Mouse (Mus musculus) heart, postnatal 14 days (tissue): Measurements from ENCODE around the gene Lamc2. TPM values are rescaled to one million over a fixed set of nuclear protein-coding genes. Genes with fewer than 3 reads are reported as not detected.
A peak's percentile ranks its signal among the peaks of the same experiment; 100 is the strongest.

Experiments
- DNase-seq, 2 experiments: peaks; one replicate each; pipeline ENCODE4 v3.0.0; 2021 to 2022
- intact Hi-C: fragments of 180-260 bp; cut with DNase I; formaldehyde crosslinking; loops from one replicate; pipeline ENCODE4 v1.15.1; 2025
- total RNA-seq, 2 experiments: library from RNA; stranded (reverse); gene quantifications; 2 replicates each; pipeline ENCODE4 v1.2.3; 2021

The Lamc2 gene
- total RNA-seq, 2 experiments from 2014 or later, result 6.9 to 10.7 TPM

DNA sequence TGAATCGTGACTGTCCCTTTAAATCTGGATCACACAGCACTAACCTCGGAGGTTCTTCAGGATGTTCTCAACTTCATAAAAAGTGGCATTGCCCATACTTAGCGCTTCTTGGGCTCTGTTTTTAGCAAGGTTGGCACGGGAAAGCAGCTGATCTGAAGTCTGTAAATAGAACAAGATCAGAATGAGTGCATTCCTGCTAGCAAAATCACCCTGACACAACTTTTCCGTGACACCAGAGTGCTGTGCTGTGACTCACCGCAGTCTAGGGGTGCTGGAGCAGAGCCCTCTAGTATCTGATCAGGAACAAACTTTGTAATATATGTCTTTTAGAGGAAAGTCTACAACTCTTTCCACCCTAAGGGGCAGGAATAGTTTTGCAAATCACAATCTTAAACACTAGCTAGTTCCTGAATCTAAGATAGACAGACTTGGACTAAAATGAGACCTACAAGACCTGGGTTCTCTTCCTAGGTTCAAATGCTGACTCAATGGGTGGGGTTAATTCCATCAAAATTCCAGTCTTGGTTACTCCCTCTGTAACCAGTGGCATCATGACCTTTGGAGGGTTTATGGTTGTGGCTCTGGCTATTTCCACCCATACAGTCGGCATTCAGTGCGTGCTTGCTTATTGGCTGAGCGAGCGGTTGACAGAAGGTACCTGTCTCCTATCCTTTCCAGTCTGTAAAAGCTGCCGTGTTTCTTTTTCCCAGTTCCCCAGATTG, 56.1 kb downstream of the Lamc2 start:
- intact Hi-C loops, result no loop called here

DNA sequence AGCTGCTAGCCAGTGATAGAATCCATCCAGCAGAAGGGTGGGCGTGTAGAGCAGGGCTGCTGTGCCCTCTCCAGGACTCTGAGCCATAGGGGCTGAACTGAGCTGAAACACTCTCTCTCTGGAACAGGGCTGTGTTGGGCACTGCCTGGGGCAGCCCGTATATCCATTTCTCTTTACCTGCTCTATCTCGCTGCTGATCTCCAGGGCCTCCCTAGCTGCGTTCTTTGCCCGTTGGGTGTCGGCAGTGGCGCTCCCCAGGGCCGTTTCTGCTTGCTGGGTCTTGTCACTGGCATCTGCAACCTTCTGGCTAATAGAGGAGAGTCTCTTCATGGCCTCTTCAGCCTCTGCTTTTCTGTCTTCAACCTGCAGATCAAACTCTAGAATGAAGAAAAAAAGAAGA, 57.5 kb downstream of the Lamc2 start:
- no peak for DNase-seq
- intact Hi-C loops, result no loop called here

More for the DNA sequence above, 56.1 kb downstream of the Lamc2 start:
- DNase-seq, result peak in 1 of 2 experiments; percentile 42

DNA sequence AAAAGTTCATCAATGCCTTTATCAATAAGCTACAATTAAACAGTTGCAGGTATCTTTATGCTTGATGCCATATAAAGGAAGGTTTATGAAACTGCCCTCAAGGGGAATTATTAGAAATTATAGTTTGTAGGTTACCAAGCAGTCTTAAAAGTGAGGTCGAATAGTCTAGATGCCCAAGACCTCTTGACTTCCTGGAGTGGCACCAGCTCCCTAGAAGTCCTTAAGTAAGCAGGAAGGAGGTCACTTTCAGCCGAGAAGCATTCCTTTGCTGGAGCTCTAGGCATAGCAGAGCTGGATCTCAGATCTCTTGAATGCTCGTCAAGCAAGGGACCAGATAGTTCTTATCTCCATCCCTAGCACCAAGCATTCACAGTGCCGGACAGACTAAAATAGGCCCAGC, 58.6 kb downstream of the Lamc2 start:
- no peak for DNase-seq
- intact Hi-C loops, result no loop called here

DNA sequence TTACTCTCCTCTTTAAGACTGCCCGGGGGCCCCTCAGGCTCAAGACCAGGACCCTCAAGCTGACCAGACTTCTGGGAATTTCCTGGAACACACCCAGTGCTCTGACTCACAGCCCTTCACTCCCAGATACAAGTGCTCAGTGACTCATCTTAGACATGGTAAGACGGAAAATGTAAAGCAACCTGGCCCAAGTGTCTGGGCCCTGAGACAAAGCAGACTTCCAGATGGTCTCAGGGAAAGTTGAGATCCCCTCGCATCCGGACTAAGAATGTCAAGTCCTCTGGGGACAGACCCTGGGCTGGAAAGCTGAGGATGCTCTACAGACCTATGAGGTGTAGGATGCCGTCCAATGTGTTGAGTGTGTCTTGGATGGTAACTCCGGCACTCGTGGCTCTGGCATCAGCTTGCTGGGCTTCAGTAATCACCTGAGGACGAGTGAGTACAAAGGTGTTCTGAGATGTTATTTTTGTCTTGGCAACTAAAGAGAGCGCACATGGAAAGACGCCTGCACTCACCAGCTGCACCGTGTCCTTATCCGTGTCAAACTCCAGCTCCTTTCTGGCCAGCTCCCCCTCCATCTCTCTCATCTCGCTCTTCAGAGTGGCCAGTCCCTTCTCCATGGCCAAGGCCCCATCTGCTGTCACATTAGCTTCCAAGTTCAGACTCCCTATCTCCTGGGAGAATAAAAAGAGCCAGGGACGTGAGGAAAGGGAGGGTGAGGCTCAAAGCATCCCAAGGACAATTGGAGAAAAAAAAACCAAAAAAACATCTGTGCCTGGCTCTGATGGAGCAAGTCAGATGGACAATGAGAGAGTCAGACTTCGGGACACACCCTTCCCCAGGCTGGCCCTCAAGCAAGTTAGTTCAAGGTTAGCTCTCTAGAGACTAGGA, 59.5 kb downstream of the Lamc2 start:
- intact Hi-C loops, result no loop called here
- DNase-seq, result peak; percentile 71 to 75

DNA sequence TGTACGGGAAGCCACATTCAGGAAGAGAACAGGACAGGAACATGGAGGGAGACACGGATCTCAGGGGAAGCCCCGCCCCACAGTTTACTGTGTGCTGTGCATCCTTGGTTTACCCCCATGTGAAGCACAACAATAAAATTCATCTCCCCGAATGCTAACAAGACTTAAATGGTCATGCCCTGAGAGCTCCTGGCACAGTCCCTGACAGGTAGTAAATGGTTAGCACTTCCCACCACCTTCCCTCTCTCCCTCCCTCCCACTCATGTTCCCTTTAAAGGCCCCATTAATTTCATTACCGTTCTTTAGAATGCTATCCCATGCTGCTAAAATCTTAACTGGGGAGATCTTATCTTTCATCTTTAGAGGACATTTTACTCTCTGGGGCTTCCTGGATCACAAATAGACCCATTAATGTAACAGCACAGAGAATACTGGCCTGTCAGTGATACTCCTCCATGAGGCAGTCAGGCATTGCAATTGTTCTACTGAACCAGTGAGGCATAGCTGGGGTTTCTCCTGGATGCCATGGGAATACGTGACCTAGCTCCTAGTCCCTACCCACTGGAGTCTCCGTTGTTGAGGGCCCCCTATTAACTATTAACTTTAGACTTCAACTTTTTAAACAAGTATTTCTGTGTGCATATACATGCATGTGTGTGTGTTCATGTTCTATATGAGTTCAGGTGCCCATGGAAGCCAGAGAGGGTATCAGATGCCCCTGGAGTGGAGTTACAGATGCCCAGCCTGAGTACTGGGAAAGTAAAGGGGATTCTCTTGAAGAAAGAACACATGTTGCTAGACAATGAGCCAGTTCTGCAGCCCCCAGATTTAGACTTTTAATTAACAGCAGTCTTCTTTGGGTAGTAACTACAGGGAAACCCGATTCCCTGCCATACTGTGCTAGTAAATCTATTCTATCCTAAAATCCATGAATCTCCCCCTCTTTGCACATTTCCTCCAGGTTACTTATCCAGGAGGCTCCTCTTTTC, 60.7 kb downstream of the Lamc2 start:
- intact Hi-C loops, result no loop called here
- no peak for DNase-seq

DNA sequence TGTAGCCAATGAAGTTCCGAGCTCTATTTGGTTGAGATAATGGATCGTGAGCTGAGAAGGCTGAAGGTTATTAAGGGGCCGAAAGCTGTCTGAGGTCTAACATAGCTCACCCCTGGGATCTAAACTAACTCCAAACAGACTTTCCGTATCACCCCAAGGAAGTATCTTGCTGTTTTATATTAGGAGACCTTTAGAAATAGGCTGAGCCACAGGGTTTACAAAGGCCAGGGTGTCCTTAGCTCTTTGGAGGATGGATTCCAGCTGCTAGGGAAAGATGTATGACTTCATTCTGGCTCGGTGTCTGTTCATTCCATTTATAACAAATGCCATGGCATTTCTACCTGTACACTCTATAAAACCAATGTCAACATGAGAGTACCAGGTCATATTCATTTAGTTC, 61.7 kb downstream of the Lamc2 start:
- no peak for DNase-seq
- intact Hi-C loops, result no loop called here

DNA sequence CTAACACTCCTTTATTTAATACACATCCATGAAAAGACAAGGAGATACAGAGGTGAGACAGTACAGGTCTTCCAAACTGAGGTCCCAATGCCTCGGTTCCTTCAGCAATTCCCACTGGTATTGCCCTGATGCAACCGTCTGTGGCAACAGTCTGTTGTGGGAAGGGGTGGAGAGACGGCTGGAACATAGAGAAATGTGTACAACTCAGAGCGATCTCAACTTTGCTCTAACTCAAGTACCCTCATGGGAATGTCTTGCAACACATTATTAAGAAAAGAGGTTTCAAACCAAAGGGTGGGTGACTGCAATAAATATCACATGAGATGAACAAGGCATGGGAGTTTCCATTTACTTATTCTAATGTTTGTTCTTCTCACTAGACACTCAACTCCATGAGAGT, 63.5 kb downstream of the Lamc2 start:
- intact Hi-C loops, result no loop called here

DNA sequence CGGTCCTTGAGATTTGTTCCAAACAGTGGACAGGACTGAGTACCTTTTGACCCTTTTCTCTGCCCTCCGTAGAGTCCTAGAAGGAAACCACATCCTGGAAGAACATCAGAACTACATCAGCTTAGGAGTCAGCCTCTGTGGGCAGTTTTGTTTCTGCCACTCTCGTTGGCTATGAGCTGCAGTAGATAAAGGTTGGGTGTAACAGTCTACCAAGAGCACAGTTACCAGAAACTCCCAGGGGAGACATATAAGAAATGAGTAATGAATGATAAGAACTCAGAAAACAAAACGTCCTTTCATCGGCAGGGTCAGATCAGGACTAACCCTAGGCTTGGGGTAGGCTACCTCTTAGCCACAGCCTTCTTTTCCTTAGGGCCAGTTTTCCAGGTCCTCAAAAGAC, 64.9 kb downstream of the Lamc2 start:
- intact Hi-C loops, result no loop called here
- no peak for DNase-seq

More for the DNA sequence above, 63.5 kb downstream of the Lamc2 start:
- DNase-seq, result no peak

DNA sequence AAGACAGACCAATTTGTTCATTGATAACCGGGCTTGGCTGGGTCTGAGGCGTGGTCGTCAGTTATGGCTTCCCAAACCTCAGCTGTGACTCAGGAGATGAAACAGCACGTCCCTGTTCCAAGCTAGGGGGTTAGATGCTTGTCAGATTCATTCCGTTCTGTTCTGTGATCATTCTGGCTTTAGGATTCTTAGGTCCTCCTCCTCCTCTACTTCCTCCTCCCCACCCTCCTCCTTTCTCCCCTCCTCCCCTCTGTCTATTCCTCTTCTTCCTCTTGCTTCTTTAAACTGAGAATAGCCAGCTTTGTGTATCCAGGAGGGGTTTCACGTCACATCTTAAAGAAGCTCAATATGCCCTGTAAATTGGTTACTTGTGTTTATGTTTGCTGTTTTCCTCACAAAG, 65.7 kb downstream of the Lamc2 start:
- intact Hi-C loops, result no loop called here
- no peak for DNase-seq

DNA sequence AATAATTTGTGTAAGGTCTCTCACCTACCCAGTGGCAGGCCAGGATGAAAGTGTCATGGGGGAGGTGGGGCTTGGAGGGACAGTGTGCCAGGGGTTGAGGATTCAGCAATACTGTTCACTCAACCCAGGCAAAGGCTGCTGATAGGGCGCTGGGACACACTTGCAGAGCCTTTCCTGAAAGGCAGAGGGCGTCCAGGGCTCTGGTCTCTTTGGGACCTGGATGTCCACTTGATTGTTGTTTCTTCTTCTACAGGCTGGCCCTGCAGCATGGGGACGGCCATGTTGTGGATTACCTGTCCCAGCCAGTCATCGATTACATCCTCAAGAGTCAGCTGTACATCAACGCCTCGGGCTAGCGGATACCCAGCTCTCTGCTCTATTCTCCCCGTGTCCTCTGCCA, 70.9 kb downstream of the Lamc2 start:
- intact Hi-C loops, result no loop called here
- no peak for DNase-seq

DNA sequence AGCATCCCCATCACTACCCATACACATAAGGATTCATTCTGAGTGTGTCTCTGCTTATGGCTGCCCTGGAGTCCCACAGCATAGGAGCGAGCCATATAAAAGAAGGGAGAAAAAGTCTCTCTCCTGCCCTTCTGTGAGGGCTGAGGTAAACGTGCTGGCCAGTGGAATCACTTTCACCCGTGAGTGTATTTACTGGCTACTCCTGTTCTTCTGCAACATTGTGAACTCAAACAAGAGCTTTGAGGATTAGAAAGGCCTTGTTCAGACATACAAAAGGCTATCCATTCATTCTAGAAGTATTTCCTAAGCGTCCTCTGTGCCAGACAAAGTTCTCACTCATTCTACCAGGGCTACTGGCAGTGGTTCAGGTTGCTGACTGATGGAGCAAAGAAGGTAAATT, 74.7 kb downstream of the Lamc2 start:
- intact Hi-C loops, result no loop called here
- DNase-seq, result no peak

DNA sequence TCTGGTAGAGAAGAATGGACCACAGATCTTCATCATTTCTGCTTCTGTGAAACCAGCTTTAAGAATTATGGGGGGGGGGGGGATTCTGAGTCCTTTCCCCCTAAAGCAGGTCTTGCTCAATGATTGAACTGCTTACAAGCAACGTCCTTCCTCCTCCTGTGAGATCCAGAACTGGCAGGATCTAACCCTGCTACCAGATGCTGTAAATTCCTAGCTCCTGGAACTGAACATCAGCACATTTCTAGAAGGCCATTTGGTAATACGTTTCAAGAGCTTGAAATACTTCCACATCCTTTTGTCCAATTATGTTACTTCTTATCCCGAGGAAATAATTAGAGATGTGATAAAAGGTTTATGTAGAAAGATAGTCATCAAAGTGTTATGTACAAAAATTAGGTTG, 76.4 kb downstream of the Lamc2 start:
- intact Hi-C loops, result no loop called here
- no peak for DNase-seq

DNA sequence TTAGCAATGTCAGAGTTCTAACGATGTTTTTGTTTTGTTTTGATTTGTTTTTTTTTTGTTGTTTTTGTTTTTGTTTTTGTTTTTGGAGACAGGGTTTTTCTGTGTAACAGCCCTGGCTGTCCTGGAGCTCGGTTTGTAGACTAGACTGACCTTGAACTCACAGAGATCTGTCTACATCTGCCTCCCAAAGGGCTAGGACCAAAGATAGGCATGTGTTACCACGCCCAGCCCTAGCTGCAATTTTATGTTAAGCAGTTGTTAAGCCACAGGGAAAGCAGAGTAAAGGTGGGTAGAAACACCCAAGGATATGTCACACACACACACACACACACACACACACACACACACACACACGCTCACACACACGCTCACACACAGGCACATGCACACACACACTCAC, 76.9 kb downstream of the Lamc2 start:
- DNase-seq, result no peak
- intact Hi-C loops, result no loop called here

DNA sequence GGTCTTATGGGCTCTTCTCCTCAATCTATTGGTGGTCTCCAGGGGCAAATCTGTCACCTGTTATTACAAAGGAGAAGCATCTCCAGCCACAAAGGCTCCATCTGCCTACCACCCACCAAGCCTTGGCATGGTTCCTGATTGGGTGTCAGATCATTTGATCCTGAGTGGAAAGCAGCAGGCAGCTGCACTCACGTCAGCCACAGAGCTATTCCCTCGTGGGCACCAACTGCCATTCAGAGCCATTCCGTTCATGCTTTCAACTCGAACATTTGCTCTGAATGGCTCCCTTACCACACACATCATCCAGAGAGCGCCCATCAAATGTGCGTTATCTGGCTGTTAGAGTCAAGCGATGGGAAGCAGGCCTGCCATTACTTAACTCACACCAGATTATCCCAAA, 78.4 kb downstream of the Lamc2 start:
- intact Hi-C loops, result no loop called here
- no peak for DNase-seq

DNA sequence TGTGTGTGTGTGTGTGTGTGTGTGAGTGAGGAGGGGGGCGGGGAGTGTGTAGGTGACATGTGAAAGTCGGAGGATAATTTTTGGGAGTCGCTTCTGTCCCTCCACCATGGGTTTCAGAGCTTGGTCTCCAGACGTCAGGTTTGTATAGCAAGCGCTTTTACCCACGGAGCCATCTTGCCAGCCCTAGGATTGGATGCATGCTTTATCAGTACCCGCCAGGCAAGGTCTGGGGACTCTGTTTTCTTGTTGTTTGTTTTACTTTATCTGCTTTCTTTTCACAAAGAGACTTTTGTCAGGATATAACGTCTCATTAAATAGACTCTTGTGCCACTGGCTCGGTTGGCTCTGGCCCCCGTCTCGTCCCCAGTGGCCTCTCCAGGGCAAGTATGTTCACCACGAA, 81.4 kb downstream of the Lamc2 start:
- intact Hi-C loops, result loop anchor here (5.0 kb wide), 1 partner anchor 227 kb away; the partner anchor contains the start of gene Lamc1

DNA sequence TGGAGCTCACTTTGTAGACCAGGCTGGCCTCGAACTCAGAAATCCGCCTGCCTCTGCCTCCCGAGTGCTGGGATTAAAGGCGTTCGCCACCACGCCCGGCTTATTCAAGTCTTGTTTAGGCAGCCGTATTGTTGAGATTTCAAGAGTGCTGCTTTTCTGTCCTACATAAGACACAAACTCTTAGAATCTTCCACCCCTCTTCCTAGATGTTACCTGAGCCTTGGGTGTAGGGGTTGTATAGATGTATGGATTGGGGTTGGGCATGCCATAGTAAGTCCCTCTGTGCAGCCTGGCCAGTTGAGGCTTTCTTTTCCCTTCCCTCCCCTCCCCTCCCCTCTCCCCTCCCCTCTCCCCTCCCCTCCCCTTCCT, 83.1 kb downstream of the Lamc2 start:
- intact Hi-C loops, result loop anchor here (5.0 kb wide), 1 partner anchor 229 kb away; the partner anchor contains the start of gene Lamc1
- no peak for DNase-seq

More for the DNA sequence above, 81.4 kb downstream of the Lamc2 start:
- DNase-seq, result no peak

DNA sequence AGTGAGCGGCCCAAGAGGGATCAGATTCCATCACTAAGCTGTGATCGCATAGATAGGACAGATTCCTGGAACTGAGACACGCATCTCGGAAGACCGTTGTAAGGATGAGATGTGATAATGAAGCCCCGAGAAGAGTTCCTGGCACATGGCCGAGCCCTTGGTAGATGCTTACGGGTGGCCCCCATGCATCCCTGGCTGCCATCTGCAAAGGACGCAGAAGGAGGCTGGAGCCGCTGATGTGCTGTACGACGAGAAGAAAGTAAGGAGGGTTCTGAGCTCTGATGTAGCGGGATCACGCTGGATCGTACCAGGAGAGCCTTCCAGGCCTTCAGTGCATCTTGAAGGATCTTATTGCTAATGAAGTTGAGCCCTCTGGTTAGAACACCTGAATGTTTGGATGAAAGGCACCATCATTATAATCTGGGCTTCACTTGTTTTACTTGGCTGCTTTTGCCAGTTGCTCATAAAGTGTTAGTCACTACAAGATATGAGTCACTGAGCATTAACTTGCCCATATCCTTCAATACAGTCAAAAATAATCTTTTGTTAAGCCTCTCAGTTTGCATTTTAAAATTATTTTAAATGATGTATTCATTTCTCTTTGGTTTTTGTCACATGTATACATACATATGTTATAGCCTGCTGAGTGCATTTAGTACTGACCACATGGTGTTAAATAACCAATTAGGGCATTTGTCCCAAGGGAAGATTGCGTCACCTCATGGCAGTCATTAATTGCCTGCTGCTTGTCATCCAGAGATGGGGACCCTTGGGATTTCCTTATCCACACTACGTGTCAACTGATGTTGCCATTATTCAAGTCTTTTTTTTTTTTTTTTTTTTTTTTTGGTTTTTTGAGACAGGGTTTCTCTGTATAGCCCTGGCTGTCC, 83.7 kb downstream of the Lamc2 start:
- peak; percentile 25 to 44 for DNase-seq
- intact Hi-C loops, result loop anchor here (5.0 kb wide), 1 partner anchor 230 kb away; the partner anchor contains the start of gene Lamc1

DNA sequence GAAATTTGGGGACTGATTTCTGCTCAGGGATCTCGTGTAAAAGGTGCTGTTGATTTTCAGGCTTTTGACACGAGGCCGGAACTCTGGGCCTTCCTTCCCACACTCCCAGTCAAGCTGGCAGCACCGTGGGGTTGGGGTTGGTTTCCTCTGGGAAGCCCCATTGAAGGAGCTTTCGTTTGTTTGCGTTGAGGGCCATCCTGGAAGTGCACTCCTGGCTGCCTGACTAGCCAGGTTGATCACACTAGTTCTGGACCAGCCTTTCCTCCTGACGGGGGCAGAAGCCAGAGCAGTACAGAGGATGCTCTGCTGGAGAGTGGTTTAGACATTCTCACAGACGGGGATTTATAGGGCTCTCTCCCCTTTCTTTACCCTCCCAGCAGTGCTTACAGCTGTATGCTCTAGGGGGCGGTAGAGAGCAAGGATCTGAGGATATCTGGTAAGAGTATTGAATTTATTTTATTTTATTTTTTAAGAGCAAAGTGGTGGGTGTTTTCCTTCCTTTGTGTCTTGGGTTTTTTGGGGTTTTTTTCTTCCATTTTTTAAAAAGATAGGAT, 84.8 kb downstream of the Lamc2 start:
- DNase-seq, result peak; percentile 54 to 78
- intact Hi-C loops, result loop anchor here (2.0 to 5.0 kb wide), 2 partner anchors 231 to 285 kb away; partner anchors contain the start of gene Lamc1

DNA sequence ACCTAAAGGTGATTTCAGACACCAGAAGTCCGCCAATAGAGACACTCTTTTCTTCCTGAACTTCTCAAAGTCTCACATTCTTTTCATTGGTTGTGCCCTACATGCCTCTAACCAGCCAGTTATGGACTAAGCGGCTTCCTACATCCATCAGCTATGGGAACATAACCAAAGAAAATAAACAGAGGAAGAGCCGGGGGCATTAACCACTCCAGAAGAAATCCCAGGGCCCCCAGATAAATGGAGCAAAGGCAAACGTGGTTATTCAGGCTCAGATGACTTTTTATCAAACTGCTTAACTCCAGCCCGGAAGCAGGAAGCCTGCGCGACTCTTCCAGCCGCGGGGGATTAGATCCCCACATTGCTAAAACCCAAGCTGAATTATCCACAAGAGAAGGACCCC, 85.3 kb downstream of the Lamc2 start:
- DNase-seq, result no peak
- intact Hi-C loops, result loop anchor here (2.0 to 5.0 kb wide), 2 partner anchors 231 to 286 kb away; partner anchors contain the start of gene Lamc1
